Mouse (Mus musculus) bone marrow, adult 2 months (tissue): Measurements from ENCODE around the gene Cp. TPM values are rescaled to one million over a fixed set of nuclear protein-coding genes. Genes with fewer than 3 reads are reported as not detected.
"Not testable (repeated sequence)": the region's sequence is repeated elsewhere in the genome, so short reads cannot be mapped to it uniquely, and the experiment has no call there.

Source experiments
- H3K27ac ChIP-seq: fragments of 200-500 bp; 2 replicates; pipeline ENCODE4 v1.5.1; 2012; ENCODE audit warnings: low read depth, mild to moderate bottlenecking, control low read depth, inconsistent platforms, low read length; ENCODE audit not compliant: control insufficient read depth, poor library complexity, insufficient read depth
- H3K4me1 ChIP-seq: fragments of 200-500 bp; 2 replicates; pipeline ENCODE4 v1.6.1; 2011; ENCODE audit warnings: low read length; ENCODE audit not compliant: control insufficient read depth, insufficient read depth
- H3K4me3 ChIP-seq: fragments of 200-500 bp; replicated peaks from 2 replicates; pipeline ENCODE3; 2011; ENCODE audit warnings: mild to moderate bottlenecking, low read depth, low read length, control low read depth; ENCODE audit not compliant: control insufficient read depth
- CTCF ChIP-seq: fragments of 200-500 bp; IDR thresholded peaks from 2 replicates; pipeline ENCODE4 v1.5.1; 2011; ENCODE audit warnings: low read length, control low read depth; ENCODE audit not compliant: control insufficient read depth, insufficient read depth
- POLR2A ChIP-seq: fragments of 200-500 bp; IDR thresholded peaks from 2 replicates; pipeline ENCODE4 v1.6.1; 2011; ENCODE audit warnings: low read depth, mild to moderate bottlenecking, control low read depth, low read length, borderline replicate concordance; ENCODE audit not compliant: control insufficient read depth
- WGBS: fragments of 180-500 bp; shearing (Covaris S2); methylation state at CpG from one replicate; pipeline ENCODE4 v1.1.7; 2018; 5-methylcytosine and 5-hydroxymethylcytosine counted together
- polyA plus RNA-seq: library from polyadenylated mRNA; stranded (reverse); fragments of >200 nt; gene quantifications from 2 replicates; pipeline ENCODE4 v1.2.4, GENCODE M21; 2011; ENCODE audit warnings: low replicate concordance; ENCODE audit not compliant: missing spikeins, insufficient read depth, insufficient read length

The Cp gene
- 6.6 and 15.7 TPM in 2 replicates for polyA plus RNA-seq

DNA sequence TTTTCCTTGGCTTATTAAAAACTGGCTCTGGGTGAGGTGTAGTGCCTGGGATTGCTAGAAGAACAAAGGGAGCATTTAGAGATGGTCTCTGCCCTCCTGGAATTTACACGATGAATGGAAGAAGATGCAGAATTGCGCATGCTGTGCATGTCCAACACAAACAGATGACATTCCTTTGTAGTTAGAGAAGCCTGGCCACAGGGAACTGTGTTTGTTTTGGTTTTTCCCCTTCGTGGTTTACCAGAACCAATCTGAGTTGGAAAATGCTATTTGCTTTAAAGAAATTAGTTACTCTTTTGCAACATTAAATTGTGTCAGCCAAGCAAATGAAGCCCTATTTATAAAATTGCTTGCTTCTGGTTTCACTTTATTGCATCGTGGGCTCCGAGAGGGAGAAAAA, at the start of gene Cp:
Cp (plus strand) TSS at position 170 of the 400 bp plus-strand sequence.
- Histone ChIP-seq H3K4me1 (no peaks in the 10 kb centered on the region), H3K4me3 (no peak within 1 kb of the TSS), H3K27ac (no peak within 1 kb of the TSS)
- WGBS = 52% methylated on average over 5 of the region's 5 CpGs
- TF ChIP-seq POLR2A = no peak
- no peak for TF ChIP-seq CTCF

DNA sequence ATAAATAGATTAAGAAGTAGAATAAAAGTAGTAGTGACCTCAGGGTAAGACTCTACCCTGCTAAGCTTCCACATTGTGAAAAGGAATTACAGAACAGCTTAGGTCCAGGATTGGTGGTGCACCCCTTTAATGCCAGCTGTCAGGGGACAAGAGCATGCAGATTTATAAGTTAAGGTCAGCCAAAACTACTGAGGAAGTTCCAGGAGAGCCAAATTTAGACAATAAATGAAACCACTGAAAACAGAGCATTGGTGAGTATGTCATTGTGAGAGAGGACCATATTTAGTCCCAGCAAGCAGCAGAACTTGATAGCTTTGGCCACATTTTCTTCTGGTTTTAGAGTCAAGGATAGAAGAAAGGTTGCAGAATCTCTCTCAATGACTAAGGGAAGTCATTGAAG, 8.3 kb upstream of the Cp start:
- Histone ChIP-seq H3K4me3 (no peak overlapping the region), H3K4me1 (no peaks in the 10 kb centered on the region), H3K27ac (no peak overlapping the region)
- no peak for TF ChIP-seq CTCF
- TF ChIP-seq POLR2A = no peak

- H3K4me3 ChIP-seq, H3K27ac ChIP-seq, H3K4me1 ChIP-seq: not testable (repeated sequence)
- WGBS = 90% methylated on average over 1 of the region's 1 CpGs
Observed at GRCm38 (mm10) chr3:19949401-19949800, 7.5 kb upstream of the Cp start.

GRCm38 (mm10) chr3:19953425-19953824, 3.4 kb upstream of the Cp start:
- Histone ChIP-seq H3K4me3 (no peak overlapping the region), H3K27ac (no peak overlapping the region), H3K4me1 (no peaks in the 10 kb centered on the region)
- TF ChIP-seq POLR2A (no peak), CTCF (no peak)
- 74% methylated on average over 1 of the region's 1 CpGs for WGBS

- Histone ChIP-seq H3K4me1 (no peaks in the 10 kb centered on the region), H3K27ac (no peak overlapping the region), H3K4me3 (no peak overlapping the region)
- 9% methylated on average over 3 of the region's 3 CpGs for WGBS
- TF ChIP-seq CTCF (no peak), POLR2A (no peak)
Observed at GRCm38 (mm10) chr3:19953865-19954264, 3.0 kb upstream of the Cp start.

DNA sequence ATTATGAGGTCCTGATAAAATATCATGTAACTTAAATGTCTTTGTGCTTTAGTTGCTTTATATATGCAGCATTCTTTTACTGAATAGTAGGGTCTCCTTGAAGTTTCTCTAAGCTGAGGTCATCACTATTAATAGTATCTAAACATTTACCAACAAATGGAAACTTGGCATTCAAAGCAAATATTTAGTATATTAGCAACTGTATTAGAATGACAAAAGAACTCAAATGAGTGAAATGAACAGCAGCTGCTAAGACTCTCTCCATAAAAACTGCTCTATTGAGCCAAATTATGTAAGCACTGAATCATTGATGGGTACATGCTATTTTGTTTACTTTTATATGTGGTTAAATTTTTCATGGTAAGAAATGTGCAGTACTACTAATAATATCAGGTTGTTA, 1.2 kb downstream of the Cp start:
- Histone ChIP-seq H3K4me3 (no peak overlapping the region), H3K4me1 (no peaks in the 10 kb centered on the region), H3K27ac (no peak overlapping the region)
- TF ChIP-seq POLR2A (no peak), CTCF (no peak)

- no peak overlapping the region for H3K27ac ChIP-seq
- TF ChIP-seq POLR2A (no peak), CTCF (no peak)
Observed at GRCm38 (mm10) chr3:19958983-19959382, 2.1 kb downstream of the Cp start.

GRCm38 (mm10) chr3:19960570-19961114, 3.8 kb downstream of the Cp start:
- 71% methylated on average over 3 of the region's 3 CpGs for whole genome bisulfite sequencing
- no peak overlapping the region for H3K4me3 ChIP-seq
- no peak overlapping the region for H3K27ac ChIP-seq
- no peaks in the 10 kb centered on the region for H3K4me1 ChIP-seq
- TF ChIP-seq CTCF (no peak), POLR2A (no peak)

More at GRCm38 (mm10) chr3:19958983-19959382, 2.1 kb downstream of the Cp start:
- H3K4me3 ChIP-seq = no peak overlapping the region
- no peaks in the 10 kb centered on the region for H3K4me1 ChIP-seq
- WGBS = 62% methylated on average over 1 of the region's 1 CpGs

- Histone ChIP-seq H3K27ac (no peak overlapping the region), H3K4me3 (no peak overlapping the region), H3K4me1 (no peaks in the 10 kb centered on the region)
- WGBS = 68% methylated on average over 2 of the region's 2 CpGs
- no peak for TF ChIP-seq CTCF
- no peak for TF ChIP-seq POLR2A
Observed at GRCm38 (mm10) chr3:19961341-19961740, 4.5 kb downstream of the Cp start.

DNA sequence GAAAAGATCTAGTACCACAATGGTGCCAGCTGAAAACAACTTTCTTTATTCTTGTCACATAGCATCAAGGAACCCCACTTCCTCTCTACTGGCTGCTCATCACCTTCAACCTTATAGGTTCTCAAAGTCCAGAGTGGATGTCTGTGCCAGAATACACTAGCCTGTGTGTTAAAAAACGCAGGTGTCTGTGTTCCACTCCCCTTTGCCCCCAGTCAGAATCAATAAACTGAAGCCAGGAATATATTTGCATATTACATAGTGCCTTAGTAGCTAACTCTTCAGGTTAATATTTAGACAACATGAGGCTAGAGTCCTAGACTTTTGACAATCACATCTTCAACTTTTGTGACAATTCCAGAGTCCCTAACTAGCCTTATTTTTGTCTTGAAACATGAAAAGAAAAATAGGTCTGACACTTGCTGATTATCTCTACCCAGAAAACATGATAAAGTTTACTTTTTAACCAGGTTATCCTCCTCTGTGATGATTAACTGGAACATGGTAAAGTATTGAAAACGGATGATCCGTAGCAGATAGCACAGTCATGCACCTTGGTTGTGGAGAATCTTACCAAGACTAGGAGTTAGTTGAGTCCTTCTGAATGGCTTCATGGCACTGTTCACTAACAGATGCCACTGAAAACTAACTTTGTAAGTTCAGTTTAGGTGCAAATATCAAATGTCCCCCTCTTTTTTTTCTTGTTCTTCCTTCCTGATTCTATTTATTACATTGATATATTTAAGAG, 6.1 kb downstream of the Cp start:
- WGBS = 73% methylated on average over 3 of the region's 3 CpGs
- no peak overlapping the region for H3K4me3 ChIP-seq
- H3K27ac ChIP-seq = no peak overlapping the region

More for the DNA sequence above, 6.1 kb downstream of the Cp start:
- TF ChIP-seq CTCF (no peak), POLR2A (no peak)
- H3K4me1 ChIP-seq = no peaks in the 10 kb centered on the region
